Mouse (Mus musculus) C3H10T1/2 (cell line): ENCODE measurements around the gene Irs4. TPM values are rescaled to one million over a fixed set of nuclear protein-coding genes. Genes with fewer than 3 reads are reported as not detected.

Experiments
- polyA plus RNA-seq, 2 experiments: library from polyadenylated mRNA; unstranded; fragments of >200 nt; fragmentation: generic; extraction: Trizol; gene quantifications; one replicate each; pipeline ENCODE4 v1.2.1; 2012; ENCODE audit warnings: missing spikeins in 2 of 2

Irs4 gene
- polyA plus RNA-seq, result not detected

DNA sequence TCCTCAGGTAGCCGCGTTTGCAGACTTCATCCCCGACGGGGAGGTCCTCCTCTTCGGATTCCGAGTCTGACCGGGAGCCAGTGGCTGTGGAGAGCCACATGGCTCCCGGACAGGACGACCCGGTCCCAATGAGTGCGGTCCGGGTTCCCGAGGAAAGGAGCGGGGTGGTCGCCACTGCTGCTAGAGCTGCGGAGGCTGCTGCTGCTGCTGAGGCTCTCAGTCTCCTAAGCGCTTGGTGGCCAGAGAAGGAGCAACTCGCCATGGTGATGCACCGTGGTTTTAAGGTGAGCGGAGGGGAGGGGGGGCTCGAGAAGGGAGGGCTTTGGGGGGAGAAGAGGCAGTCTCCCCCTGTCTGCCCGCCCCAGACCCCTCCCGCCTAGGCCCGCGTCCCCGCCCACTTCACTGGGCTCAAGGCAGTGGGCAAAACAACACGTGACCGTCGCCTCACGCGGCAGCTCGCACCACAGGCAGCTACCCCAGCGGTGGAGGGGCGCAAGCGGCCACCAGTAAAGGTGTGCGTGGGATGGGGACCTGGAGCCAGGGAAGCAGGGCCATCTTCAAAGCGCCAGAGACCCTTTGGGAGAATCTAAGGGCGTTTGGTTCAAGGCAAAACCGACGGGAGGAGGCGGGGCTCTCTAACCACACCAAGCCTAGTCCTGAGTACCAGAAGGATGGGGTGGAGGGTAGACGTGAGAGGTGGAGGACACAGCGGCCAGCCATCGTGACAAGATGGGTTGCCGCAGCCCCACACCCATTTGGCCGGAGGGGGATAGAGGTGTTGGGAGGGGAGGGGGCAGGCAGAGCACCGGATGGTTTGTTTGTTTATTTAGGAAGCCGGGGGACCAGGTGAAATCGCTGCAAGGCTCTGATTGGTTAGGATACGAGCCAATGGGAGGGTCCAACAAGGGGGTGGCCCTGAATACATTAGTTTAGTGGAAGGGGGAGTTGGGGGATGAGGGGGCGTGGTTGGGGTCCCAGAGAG, at the start of gene Irs4:
Gene Irs4, minus strand, starts transcription at position 327 of the 982 bp plus-strand sequence.

Other genes starting within 250 kb of the Irs4 start
- 10 to 100 TPM in 1 of 2 experiments, under 1 TPM in 1; 0.82 to 26.7 TPM for gene Col4a5, start 249.9 kb downstream of the Irs4 start, polyA plus RNA-seq
- gene Gm15294, start 150.0 kb upstream of the Irs4 start, polyA plus RNA-seq, result under 1 TPM in 1 of 2 experiments, not detected in 1; 0.07 TPM